Mouse (Mus musculus) cerebellum, postnatal 14 days (tissue): Measurements from ENCODE around the gene Dus1l.
"Not testable (repeated sequence)": the region's sequence is repeated elsewhere in the genome, so short reads cannot be mapped to it uniquely, and the experiment has no call there.

Experiments used
- DNase-seq, 2 experiments: peaks; one replicate each; pipeline ENCODE4 v3.0.0; 2021; ENCODE audit warnings: mixed read lengths in 2 of 2

Gene Dus1l

GRCm38 (mm10) chr11:120775774-120776469, 20.3 kb downstream of the Dus1l start:
- peak; percentile 99 to 100 for DNase-seq

- no peak for DNase-seq
Observed at GRCm38 (mm10) chr11:120773463-120774190, 22.6 kb downstream of the Dus1l start.

- DNase-seq: no peak
Observed at GRCm38 (mm10) chr11:120772749-120773148, 23.5 kb downstream of the Dus1l start.

GRCm38 (mm10) chr11:120768206-120768605, 28.0 kb downstream of the Dus1l start:
- DNase-seq: no peak

GRCm38 (mm10) chr11:120767023-120767422, 29.2 kb downstream of the Dus1l start:
- DNase-seq: not testable (repeated sequence)

- not testable (repeated sequence) for DNase-seq
Observed at GRCm38 (mm10) chr11:120763121-120763999, 32.8 kb downstream of the Dus1l start.

GRCm38 (mm10) chr11:120762672-120763041, 33.5 kb downstream of the Dus1l start, which contains the start of gene Hmga1b:
Hmga1b (plus strand) TSS chr11:120762794.
- DNase-seq: not testable (repeated sequence)

- DNase-seq: no peak
Observed at GRCm38 (mm10) chr11:120761811-120762671, 34.2 kb downstream of the Dus1l start.

- DNase-seq: no peak
Observed at GRCm38 (mm10) chr11:120760236-120760635, 36.0 kb downstream of the Dus1l start.

GRCm38 (mm10) chr11:120751606-120752005, 44.6 kb downstream of the Dus1l start:
- no peak for DNase-seq

- peak in 1 of 2 experiments; percentile 32 for DNase-seq
Observed at GRCm38 (mm10) chr11:120749430-120749829, 46.8 kb downstream of the Dus1l start.

- no peak for DNase-seq
Observed at GRCm38 (mm10) chr11:120747974-120748373, 48.2 kb downstream of the Dus1l start.

- DNase-seq: no peak
Observed at GRCm38 (mm10) chr11:120744121-120744701, 52.0 kb downstream of the Dus1l start.

GRCm38 (mm10) chr11:120740981-120741380, 55.2 kb downstream of the Dus1l start:
- DNase-seq: no peak
